Mouse (Mus musculus): ENCODE data around the gene Raver2. TPM values are rescaled to one million over a fixed set of nuclear protein-coding genes. Genes with fewer than 3 reads are reported as not detected.
A peak's percentile ranks its signal among the peaks of the same experiment; 100 is the strongest.

Gene Raver2
- total RNA-seq, 1 experiment = 8.8 TPM

- H3K27ac ChIP-seq (ENCODE audit: insufficient read depth, low read depth, low read length, poor library complexity, severe bottlenecking) = no peak overlapping the region
- no peak overlapping the region for H3K4me3 ChIP-seq (ENCODE audit: insufficient read depth in 1 of 2, low read depth in 1 of 2, low read length in 2 of 2, poor library complexity in 1 of 2, severe bottlenecking in 1 of 2)
- no peak overlapping the region for H3K9ac ChIP-seq (ENCODE audit: insufficient read depth, low read depth, low read length, poor library complexity, severe bottlenecking)
- peaks cover 0 to 2% of the 10 kb centered on the region in 2 experiments; a peak in 1 of 4 replicates for H3K4me1 ChIP-seq (ENCODE audit: control insufficient read depth in 2 of 2, insufficient read depth in 2 of 2, low read length in 2 of 2, poor library complexity in 1 of 2)
- DNase-seq (ENCODE audit: low read depth, low spot score) = no peak
- in situ Hi-C loops (cut with MboI; ENCODE audit: low sequenced_read_pairs in 2 of 2, unreplicated experiment in 2 of 2) = no loop called here
- no peaks in the 10 kb centered on the region for H3K9me3 ChIP-seq (ENCODE audit: control insufficient read depth, insufficient read depth, low read depth, low read length)
- no peaks in the 10 kb centered on the region; the same call in 1 of the 2 replicates for H3K36me3 ChIP-seq (ENCODE audit: control insufficient read depth, insufficient read depth, low read length, poor library complexity, severe bottlenecking)
- no peak for TF ChIP-seq ZNF384 (IDR thresholded peaks at IDR 0.05; ENCODE audit: low read depth, low read length)
- no peak for TF ChIP-seq CHD2 (IDR thresholded peaks at IDR 0.05; ENCODE audit: low read depth, low read length)
- no peak for TF ChIP-seq ZC3H11A (IDR thresholded peaks at IDR 0.05; ENCODE audit: borderline replicate concordance, low read depth, low read length)
These were observed 75.6 kb downstream of the Raver2 start for GRCm38 (mm10) chr4:101144361-101144760.

DNA sequence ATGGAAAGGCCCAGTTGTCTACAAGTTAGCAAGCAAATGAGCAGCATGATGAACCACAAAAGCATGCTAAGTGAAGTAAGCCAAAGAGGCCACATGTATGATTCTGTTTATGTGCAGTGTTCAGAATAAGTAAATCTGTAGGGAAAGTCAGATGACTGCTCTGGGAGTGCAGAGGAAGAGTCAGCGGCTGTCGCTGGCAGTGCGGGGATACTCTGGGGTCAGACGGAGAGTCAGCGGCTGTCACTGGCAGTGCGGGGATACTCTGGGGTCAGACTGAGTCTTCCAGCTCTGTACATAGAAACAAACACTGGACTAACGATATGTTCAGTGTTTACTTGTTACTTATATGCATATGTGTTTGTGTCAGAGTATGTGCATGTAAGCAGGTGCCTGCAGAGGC lies 76.0 kb downstream of the Raver2 start:
- in situ Hi-C loops (cut with MboI; ENCODE audit: low sequenced_read_pairs in 2 of 2, unreplicated experiment in 2 of 2) = no loop called here
- H3K4me1 ChIP-seq (ENCODE audit: control insufficient read depth in 2 of 2, insufficient read depth in 2 of 2, low read length in 2 of 2, poor library complexity in 1 of 2) = peaks cover 0 to 2% of the 10 kb centered on the region in 2 experiments; a peak in 1 of 4 replicates
- H3K4me3 ChIP-seq (ENCODE audit: insufficient read depth in 1 of 2, low read depth in 1 of 2, low read length in 2 of 2, poor library complexity in 1 of 2, severe bottlenecking in 1 of 2) = no peak overlapping the region
- TF ChIP-seq HCFC1 (IDR thresholded peaks at IDR 0.05; ENCODE audit: borderline replicate concordance, insufficient read depth, low read length) = no peak
- no peak for TF ChIP-seq ZNF384 (IDR thresholded peaks at IDR 0.05; ENCODE audit: low read depth, low read length)
- TF ChIP-seq MAFK (IDR thresholded peaks at IDR 0.05; ENCODE audit: insufficient read depth, low read depth, low read length) = no peak
- TF ChIP-seq ZC3H11A (IDR thresholded peaks at IDR 0.05; ENCODE audit: borderline replicate concordance, low read depth, low read length) = no peak
- no peak for TF ChIP-seq CHD2 (IDR thresholded peaks at IDR 0.05; ENCODE audit: low read depth, low read length)
- H3K9ac ChIP-seq (ENCODE audit: insufficient read depth, low read depth, low read length, poor library complexity, severe bottlenecking) = no peak overlapping the region
- no peak for DNase-seq (ENCODE audit: low read depth, low spot score)
- H3K9me3 ChIP-seq (ENCODE audit: control insufficient read depth, insufficient read depth, low read depth, low read length) = no peaks in the 10 kb centered on the region
- no peak overlapping the region for H3K27ac ChIP-seq (ENCODE audit: insufficient read depth, low read depth, low read length, poor library complexity, severe bottlenecking)
- no peaks in the 10 kb centered on the region; the same call in 1 of the 2 replicates for H3K36me3 ChIP-seq (ENCODE audit: control insufficient read depth, insufficient read depth, low read length, poor library complexity, severe bottlenecking)

DNA sequence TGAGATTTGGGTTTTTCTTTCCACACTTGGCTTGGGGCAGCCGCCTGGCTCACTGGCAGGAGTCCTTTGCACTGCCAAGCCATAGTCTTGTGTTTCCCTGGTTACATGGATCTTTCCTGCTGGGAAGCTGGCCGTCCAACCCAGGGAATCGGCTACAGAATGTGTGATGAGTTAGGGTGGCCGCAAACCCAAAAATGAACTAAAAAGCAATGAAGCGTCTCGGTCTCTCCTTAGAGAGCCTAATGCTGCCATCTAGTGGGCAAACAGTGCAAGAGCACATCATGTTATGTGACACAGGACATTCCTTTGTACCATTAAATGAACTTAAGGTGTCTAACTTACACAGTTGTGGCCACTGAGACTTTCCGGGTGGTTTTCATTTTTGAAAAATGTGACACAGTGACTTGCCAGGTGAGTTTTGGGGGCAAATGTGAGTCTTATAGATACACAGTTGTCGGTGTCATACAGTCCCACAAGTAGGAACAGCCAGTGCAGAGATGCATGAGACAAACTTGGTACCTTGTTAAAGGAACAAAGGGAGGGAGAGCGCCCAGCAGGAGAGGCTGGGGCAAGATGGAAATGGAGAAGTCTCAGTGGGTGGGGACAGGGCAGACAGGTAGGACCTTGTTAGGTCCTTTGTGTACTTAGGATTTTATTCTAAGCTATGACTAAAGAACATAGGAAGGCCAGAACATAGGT lies 77.4 kb downstream of the Raver2 start:
- H3K9me3 ChIP-seq (ENCODE audit: control insufficient read depth, insufficient read depth, low read depth, low read length) = no peaks in the 10 kb centered on the region
- peak; percentile 51 for DNase-seq (ENCODE audit: low read depth, low spot score)
- in situ Hi-C loops (cut with MboI; ENCODE audit: low sequenced_read_pairs in 2 of 2, unreplicated experiment in 2 of 2) = no loop called here
- H3K36me3 ChIP-seq (ENCODE audit: control insufficient read depth, insufficient read depth, low read length, poor library complexity, severe bottlenecking) = peaks cover 6% of the 10 kb centered on the region; the same call in 1 of the 2 replicates
- no peak overlapping the region for H3K4me3 ChIP-seq (ENCODE audit: insufficient read depth in 1 of 2, low read depth in 1 of 2, low read length in 2 of 2, poor library complexity in 1 of 2, severe bottlenecking in 1 of 2)
- no peak overlapping the region for H3K27ac ChIP-seq (ENCODE audit: insufficient read depth, low read depth, low read length, poor library complexity, severe bottlenecking)
- H3K9ac ChIP-seq (ENCODE audit: insufficient read depth, low read depth, low read length, poor library complexity, severe bottlenecking) = no peak overlapping the region
- TF ChIP-seq MAFK (IDR thresholded peaks at IDR 0.05; ENCODE audit: insufficient read depth, low read depth, low read length) = no peak
- TF ChIP-seq ZC3H11A (IDR thresholded peaks at IDR 0.05; ENCODE audit: borderline replicate concordance, low read depth, low read length) = peak; percentile 88
- H3K4me1 ChIP-seq (ENCODE audit: control insufficient read depth in 2 of 2, insufficient read depth in 2 of 2, low read length in 2 of 2, poor library complexity in 1 of 2) = peaks cover 0 to 2% of the 10 kb centered on the region in 2 experiments; a peak in 1 of 4 replicates

DNA sequence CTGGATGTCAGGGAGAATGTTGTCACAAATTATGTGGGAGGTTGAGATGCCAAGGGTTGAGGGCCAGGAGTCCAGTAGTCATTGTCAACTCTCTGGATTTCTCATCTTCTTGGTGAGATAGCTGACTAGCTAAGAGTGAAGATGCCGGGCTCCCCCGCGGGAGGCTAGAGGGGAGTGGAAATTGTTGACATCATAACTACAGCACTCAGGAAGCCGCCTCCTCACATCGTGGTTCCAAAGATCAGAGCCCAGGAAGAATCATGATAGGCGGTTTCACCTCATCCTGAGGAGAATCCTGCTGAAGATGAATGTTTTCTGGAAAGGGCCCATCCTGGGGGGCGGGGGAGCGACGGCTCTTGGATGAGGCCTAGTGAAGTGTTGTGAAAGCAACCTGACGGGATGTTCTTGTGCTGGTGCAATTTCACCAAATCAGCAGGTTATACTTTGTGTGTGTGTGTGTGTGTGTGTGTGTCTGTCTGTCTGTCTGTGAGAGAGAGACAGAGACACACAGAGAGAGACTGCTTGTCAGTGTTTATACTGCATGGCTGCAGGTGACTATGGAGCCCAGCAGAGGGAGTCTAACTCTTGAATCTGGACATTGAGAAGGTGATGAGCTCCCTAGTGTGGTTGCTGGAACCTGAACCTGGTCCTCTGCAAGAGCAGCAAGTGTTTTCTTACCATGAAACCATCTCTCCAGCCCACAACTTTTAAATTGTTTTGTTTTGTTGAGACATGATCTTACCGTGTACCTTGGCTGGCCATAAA lies 78.3 kb downstream of the Raver2 start:
- in situ Hi-C loops (cut with MboI; ENCODE audit: low sequenced_read_pairs in 2 of 2, unreplicated experiment in 2 of 2) = no loop called here
- no peak overlapping the region for H3K4me3 ChIP-seq (ENCODE audit: insufficient read depth in 1 of 2, low read depth in 1 of 2, low read length in 2 of 2, poor library complexity in 1 of 2, severe bottlenecking in 1 of 2)
- no peak for TF ChIP-seq MAFK (IDR thresholded peaks at IDR 0.05; ENCODE audit: insufficient read depth, low read depth, low read length)

More for the DNA sequence above, 78.3 kb downstream of the Raver2 start:
- Histone ChIP-seq H3K27ac (ENCODE audit: insufficient read depth, low read depth, low read length, poor library complexity, severe bottlenecking) (no peak overlapping the region), H3K9ac (ENCODE audit: insufficient read depth, low read depth, low read length, poor library complexity, severe bottlenecking) (no peak overlapping the region), H3K4me1 (ENCODE audit: control insufficient read depth in 2 of 2, insufficient read depth in 2 of 2, low read length in 2 of 2, poor library complexity in 1 of 2) (peaks cover 0 to 2% of the 10 kb centered on the region in 2 experiments; a peak in 1 of 4 replicates), H3K36me3 (ENCODE audit: control insufficient read depth, insufficient read depth, low read length, poor library complexity, severe bottlenecking) (peaks cover 10% of the 10 kb centered on the region; the same call in 1 of the 2 replicates), H3K9me3 (ENCODE audit: control insufficient read depth, insufficient read depth, low read depth, low read length) (no peaks in the 10 kb centered on the region)
- DNase-seq (ENCODE audit: low read depth, low spot score) = peak; percentile 11
